Mouse (Mus musculus) ovary, postnatal 14 days (tissue): Measurements from ENCODE around the gene Csf2.

ENCODE experiments used
- DNase-seq: peaks from one replicate; pipeline ENCODE4 v3.0.0; 2022; ENCODE audit warnings: low spot score

The Csf2 gene

GRCm38 (mm10) chr11:54236939-54237338, 12.5 kb downstream of the Csf2 start:
- no peak for DNase-seq

- DNase-seq: no peak
These were observed 22.0 kb downstream of the Csf2 start for GRCm38 (mm10) chr11:54227478-54227877.

DNA sequence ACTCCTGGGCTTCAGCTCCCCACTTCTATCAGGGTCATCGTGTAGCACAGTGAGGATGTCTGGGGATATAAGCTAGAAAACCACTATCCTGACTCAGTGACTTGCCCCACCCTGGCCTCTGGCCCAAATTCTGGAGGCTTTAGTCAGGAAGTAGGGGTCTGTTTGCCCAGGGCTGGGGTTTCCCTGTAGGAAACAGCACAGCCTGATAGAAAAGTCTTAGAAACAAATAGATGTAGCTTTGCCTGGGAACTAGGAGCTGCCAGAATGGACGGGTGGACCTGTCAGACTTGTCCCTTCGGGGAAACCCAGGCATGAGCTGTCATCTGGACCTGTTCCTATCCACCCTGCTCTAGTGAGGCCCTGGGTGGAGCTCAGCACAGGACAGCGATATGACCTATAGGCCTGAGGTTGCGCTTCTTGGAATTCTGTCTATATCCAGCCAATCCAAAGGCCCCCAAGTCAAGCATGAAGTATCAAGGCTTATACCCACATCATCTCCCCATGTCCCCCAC, 24.9 kb downstream of the Csf2 start:
- no peak for DNase-seq

DNA sequence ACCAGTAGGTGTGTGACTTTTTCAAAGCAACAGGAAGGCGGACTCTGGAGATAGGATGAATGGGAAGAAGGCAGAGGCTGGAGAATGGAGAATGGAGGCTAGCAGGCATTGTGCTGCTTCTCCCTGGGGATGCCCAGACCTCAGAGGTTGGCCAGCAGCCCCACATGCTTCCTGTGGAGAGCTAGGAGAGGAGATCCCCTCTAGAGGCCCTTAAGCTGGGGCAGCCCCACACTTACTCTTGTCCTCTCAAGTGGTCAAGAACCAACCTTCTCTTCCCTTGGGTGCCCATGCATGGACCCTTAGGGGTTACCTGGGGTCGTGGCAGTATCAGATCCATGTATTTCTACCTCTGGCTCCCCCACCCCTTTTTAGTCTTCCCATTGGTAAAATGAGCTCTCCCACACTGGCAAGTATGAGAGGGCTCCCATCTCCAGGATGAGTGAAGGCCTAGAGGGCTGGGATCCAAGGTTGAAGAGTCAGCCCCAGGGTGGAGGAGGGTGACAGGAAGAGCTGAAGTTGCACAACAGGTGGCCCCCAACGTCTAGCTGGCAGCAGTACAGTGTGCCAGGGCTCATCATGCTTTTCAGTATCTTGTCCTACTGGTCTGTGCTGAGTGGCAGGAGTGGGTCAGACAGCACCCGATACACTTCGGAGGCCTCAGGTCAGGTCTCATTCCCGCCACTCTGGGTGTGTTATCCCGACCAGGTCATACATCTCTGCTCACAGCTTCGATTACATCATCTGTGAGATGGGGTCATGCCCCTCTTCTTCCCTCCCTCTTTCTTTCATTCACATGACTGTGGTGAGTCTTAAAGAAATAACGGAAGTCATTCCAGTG, 25.6 kb downstream of the Csf2 start:
- DNase-seq: no peak

DNA sequence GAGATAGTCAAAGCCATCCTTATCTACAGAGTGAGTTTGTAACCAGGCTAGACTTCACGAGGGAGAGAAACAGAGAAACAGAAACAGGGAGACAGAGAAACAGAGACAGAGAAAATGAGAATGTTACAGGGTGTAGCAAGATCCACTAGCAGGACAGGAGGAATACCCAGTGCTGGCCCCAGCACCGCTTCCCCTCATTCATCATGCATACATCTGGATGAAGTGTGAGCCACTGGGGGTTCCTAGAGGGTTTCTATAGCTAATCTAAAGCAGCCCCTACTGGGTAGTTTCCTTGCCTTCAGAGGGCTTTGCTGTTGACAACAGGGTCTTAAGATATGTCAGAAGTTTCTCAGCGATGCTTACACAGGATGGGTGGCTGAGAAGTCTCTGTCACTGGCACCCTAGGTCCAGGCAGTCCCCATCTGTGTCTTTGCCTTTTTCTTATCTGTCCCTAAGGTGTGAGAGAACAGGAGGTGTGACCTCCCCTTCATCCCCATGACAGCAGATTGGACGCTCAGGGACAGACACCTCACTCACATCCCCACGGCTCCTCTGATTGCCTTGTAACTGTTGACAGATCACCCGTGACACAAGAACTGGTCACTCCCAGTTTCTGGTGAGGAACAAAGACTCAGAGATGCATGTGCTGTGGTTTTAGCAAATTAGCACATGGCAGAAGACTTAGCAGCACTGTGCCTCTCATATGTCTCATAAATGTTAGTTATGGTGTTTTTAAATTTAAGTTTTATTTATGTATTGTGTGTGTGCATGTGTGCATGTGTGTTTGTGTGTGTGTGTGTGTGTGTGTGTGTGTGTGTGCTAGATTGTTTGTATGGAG, 29.3 kb downstream of the Csf2 start:
- DNase-seq: no peak

DNA sequence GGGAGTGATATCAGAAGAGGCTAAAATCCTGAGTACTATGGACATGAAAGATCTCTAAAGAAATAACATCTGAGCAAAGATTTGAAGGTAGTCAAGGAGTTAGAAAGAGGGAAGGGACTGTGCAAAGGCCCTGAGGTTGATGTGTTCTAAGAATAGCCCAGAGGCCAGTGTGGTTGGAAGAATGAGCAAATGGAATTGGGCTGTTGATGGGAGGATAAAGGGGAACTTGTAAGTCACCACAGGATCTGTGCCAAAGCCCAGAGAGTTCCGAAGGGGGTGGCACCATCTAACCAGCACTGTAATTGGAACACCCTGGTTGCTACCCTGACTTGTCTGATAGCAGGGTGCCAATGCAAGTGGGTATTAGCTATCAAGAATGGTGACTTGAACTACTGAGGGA, 30.3 kb downstream of the Csf2 start:
- DNase-seq: no peak

DNA sequence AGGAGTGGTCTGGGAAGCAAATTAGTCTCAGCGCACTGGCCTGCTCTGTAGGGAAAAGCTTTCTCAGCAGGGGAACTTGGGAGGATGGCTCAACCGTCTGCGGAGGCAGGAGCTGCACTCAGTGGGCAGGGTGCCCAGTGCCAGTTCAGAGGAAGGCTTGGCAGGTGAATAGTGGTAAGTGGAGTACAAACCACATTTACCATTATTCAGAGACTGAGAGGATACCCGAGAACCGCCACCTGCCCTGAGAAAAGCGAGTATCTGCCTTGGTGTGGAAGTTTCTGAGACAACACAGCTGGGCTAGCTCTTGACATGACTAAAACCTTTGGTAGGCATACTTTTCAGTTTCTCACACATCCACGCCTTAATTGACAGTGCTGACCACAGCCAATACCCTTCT, 32.1 kb downstream of the Csf2 start:
- no peak for DNase-seq

DNA sequence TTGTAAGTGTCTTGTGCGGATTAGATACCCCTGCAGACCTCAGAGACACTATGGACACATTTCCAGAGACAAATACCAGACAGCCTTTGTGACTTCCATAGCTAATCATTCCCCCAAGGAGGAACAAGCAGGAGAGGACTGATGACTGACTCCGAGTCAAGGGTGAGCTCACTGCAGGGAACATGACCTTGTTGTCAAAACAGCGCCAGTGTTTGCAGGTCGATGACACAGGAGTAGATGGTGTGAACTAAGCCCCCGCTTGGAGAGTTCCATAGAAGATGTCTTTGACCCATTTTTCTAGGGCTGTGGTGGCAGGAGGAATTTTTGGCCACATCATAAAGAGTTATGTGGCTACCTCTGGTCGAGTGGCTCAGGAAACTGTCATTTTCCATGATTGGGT, 33.4 kb downstream of the Csf2 start:
- no peak for DNase-seq

GRCm38 (mm10) chr11:54214499-54215443, 34.7 kb downstream of the Csf2 start:
- peak; percentile 22 for DNase-seq

DNA sequence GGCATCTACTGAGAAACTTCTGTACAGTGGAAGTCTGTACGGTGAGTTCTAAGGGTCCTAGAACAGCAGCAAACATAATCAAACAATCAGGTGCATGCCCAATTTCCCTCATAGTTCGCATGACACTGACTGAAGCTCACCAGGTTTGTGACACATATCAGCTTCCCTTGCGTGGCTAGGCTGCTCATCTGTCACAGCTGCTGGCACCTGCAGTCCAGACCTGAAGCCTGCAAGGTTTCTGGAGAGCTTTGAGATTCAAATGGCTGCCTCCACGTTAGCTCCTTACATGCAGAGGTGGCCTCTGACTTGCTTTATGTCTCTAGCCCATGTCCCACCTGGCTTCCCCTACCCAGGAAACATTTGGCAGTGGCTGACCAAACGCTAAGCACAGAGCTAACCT, 35.8 kb downstream of the Csf2 start:
- DNase-seq: no peak

- no peak for DNase-seq
These were observed 42.5 kb downstream of the Csf2 start for GRCm38 (mm10) chr11:54206993-54207392.

GRCm38 (mm10) chr11:54205366-54205765, 44.1 kb downstream of the Csf2 start:
- no peak for DNase-seq

GRCm38 (mm10) chr11:54204781-54205180, 44.7 kb downstream of the Csf2 start:
- no peak for DNase-seq

DNA sequence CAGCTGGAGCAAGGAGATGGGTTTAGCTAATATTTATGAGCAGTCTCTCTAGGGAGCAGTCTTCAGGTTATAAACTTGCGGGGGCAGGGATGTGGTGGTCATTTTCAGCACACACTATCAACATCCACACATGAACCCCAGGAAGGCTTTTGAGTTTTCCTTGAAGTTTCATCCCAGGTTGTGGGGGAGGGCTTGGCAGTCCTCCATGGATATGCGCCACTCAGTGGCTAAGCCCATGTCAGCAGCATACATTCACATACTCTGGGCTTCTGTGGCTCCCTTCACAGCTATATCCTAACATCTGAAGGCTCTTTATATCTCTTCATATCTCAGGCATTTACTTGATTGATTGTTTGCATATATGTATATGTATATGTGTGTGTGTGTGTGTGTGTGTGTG, 46.3 kb downstream of the Csf2 start:
- peak; percentile 11 for DNase-seq

DNA sequence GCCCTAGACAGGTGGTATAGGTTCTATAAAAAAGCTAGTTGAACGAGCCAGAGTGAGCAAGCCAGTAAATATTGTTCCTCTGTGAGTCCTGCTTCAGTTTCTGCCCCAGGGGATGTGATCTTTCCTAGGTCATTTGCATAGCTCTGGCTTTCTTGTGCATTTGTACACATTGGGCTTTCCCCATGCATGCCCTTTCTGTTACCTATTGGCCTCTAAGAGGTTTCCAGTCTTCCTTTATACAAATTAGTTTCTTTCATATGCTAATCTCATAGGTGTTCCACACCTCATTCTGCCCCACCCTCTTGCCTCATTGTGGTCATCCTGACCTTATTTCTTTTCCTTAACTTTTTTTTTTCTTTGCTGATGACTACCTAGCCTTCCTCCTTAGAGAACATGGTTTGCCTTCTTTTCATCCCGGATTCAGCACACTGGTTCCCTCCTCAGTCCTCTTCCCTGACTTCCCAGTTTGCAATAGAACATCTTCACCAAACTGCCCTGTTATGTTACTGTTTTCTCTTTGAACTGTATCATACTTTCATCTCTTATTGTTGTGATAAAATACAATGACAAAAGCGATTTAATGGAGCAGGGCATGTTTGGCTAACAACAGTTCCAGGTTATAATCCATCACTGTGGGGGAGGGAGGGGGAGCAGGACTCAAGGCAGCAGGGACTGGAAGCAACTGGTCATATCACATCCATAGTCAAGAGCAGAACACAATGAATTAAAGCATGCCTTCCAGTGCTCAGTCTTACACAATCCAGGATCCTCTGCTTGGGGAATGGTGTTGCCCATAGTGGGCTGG, 47.4 kb downstream of the Csf2 start:
- DNase-seq: no peak

GRCm38 (mm10) chr11:54201287-54201773, 48.1 kb downstream of the Csf2 start:
- no peak for DNase-seq
